Mouse (Mus musculus): ENCODE results near the gene Dnajb5. TPM values are rescaled to one million over a fixed set of nuclear protein-coding genes. Genes with fewer than 3 reads are reported as not detected.

Dnajb5 gene
- polyA plus RNA-seq, 1 experiment, result 12.2 TPM

- Histone ChIP-seq H3K36me3 (ENCODE audit: control insufficient read depth, insufficient read depth, low read length) (no peaks in the 10 kb centered on the region), H3K27me3 (ENCODE audit: control insufficient read depth, insufficient read depth, low read length) (no peaks in the 10 kb centered on the region), H3K4me3 (ENCODE audit: extremely low read depth, insufficient read depth, insufficient read length) (no peak overlapping the region), H3K4me1 (ENCODE audit: control insufficient read depth, insufficient read depth, insufficient read length) (no peaks in the 10 kb centered on the region), H3K27ac (ENCODE audit: insufficient read depth, low read length) (no peak overlapping the region)
- 75% methylated on average over 7 of the region's 7 CpGs for WGBS
- DNase-seq (ENCODE audit: low read depth in 1 of 2, low spot score in 2 of 2), result no peak
- TF ChIP-seq CTCF (IDR thresholded peaks at IDR 0.05; ENCODE audit: extremely low read depth, insufficient read depth, insufficient read length, insufficient replicate concordance) (no peak), POLR2A (IDR thresholded peaks at IDR 0.05; ENCODE audit: low read depth, low read length) (no peak)
Observed at GRCm38 (mm10) chr4:42941396-42941795, 8.2 kb upstream of the Dnajb5 start.

- H3K27ac ChIP-seq (ENCODE audit: insufficient read depth, low read length), result no peak overlapping the region
- no peaks in the 10 kb centered on the region for H3K4me1 ChIP-seq (ENCODE audit: control insufficient read depth, insufficient read depth, insufficient read length)
- DNase-seq (ENCODE audit: low read depth in 1 of 2, low spot score in 2 of 2), result no peak
- WGBS, result 83% methylated on average over 5 of the region's 5 CpGs
- TF ChIP-seq CTCF (IDR thresholded peaks at IDR 0.05; ENCODE audit: extremely low read depth, insufficient read depth, insufficient read length, insufficient replicate concordance) (no peak), POLR2A (IDR thresholded peaks at IDR 0.05; ENCODE audit: low read depth, low read length) (no peak)
- no peaks in the 10 kb centered on the region for H3K27me3 ChIP-seq (ENCODE audit: control insufficient read depth, insufficient read depth, low read length)
- H3K36me3 ChIP-seq (ENCODE audit: control insufficient read depth, insufficient read depth, low read length), result no peaks in the 10 kb centered on the region
- no peak overlapping the region for H3K4me3 ChIP-seq (ENCODE audit: extremely low read depth, insufficient read depth, insufficient read length)
Observed at GRCm38 (mm10) chr4:42943341-42943740, 6.3 kb upstream of the Dnajb5 start.

- H3K27me3 ChIP-seq (ENCODE audit: control insufficient read depth, insufficient read depth, low read length), result no peaks in the 10 kb centered on the region
- no peak for TF ChIP-seq POLR2A (IDR thresholded peaks at IDR 0.05; ENCODE audit: low read depth, low read length)
- TF ChIP-seq CTCF (IDR thresholded peaks at IDR 0.05; ENCODE audit: extremely low read depth, insufficient read depth, insufficient read length, insufficient replicate concordance), result no peak
Observed at GRCm38 (mm10) chr4:42944185-42944584, 5.4 kb upstream of the Dnajb5 start.

DNA sequence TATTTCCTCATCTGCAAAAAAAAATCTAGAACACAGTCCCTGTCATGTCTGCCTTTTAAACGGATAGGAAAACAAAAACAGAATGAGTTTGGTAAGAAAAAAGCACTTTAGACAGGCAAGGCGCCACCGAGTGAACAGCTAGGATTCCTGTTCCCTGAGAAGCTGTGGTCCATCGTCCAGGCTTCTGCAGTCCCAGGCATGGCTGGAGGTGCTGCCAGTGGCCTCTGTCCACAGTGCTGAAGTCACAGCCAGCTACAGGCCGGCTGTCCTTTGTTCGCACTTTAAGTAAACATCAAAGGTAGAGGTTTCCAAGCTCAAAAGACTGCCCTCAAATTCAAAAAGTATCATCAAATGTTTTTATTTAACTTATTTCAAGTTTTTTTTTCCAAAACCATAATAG, 4.6 kb upstream of the Dnajb5 start:
- H3K4me1 ChIP-seq (ENCODE audit: control insufficient read depth, insufficient read depth, insufficient read length), result peaks cover 4% of the 10 kb centered on the region; the same call in 1 of the 2 replicates
- H3K27me3 ChIP-seq (ENCODE audit: control insufficient read depth, insufficient read depth, low read length), result no peaks in the 10 kb centered on the region
- no peak overlapping the region for H3K4me3 ChIP-seq (ENCODE audit: extremely low read depth, insufficient read depth, insufficient read length)
- H3K36me3 ChIP-seq (ENCODE audit: control insufficient read depth, insufficient read depth, low read length), result no peaks in the 10 kb centered on the region
- TF ChIP-seq POLR2A (IDR thresholded peaks at IDR 0.05; ENCODE audit: low read depth, low read length) (no peak), CTCF (IDR thresholded peaks at IDR 0.05; ENCODE audit: extremely low read depth, insufficient read depth, insufficient read length, insufficient replicate concordance) (no peak)
- DNase-seq (ENCODE audit: low read depth in 1 of 2, low spot score in 2 of 2), result no peak
- no peak overlapping the region for H3K27ac ChIP-seq (ENCODE audit: insufficient read depth, low read length)
- WGBS, result 29% methylated on average over 6 of the region's 6 CpGs

More at GRCm38 (mm10) chr4:42944185-42944584, 5.4 kb upstream of the Dnajb5 start:
- WGBS, result 85% methylated on average over 9 of the region's 9 CpGs
- Histone ChIP-seq H3K36me3 (ENCODE audit: control insufficient read depth, insufficient read depth, low read length) (no peaks in the 10 kb centered on the region), H3K4me1 (ENCODE audit: control insufficient read depth, insufficient read depth, insufficient read length) (peaks cover 3% of the 10 kb centered on the region; the same call in 1 of the 2 replicates), H3K4me3 (ENCODE audit: extremely low read depth, insufficient read depth, insufficient read length) (no peak overlapping the region), H3K27ac (ENCODE audit: insufficient read depth, low read length) (no peak overlapping the region)
- no peak for DNase-seq (ENCODE audit: low read depth in 1 of 2, low spot score in 2 of 2)

DNA sequence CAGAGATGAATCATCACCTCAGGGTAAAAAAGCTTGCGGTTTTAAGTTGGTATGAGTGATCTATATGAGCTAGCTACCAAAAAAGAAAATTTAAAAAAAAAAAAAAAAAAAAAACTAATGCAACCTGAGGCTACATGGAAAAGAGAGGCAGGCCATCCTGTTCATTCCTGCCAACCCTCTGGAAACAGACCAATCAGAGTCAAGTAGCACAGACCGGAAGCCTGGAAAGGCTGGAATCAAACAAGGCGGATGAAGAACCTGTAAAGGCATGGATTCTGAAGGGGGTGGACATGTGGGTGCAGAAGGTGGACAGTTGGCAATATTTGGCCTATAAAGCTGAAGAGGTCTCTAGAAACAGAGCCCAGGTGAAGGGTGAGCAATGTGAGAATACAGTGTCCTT, 4.2 kb upstream of the Dnajb5 start:
- DNase-seq (ENCODE audit: low read depth in 1 of 2, low spot score in 2 of 2), result no peak
- no peaks in the 10 kb centered on the region for H3K36me3 ChIP-seq (ENCODE audit: control insufficient read depth, insufficient read depth, low read length)
- TF ChIP-seq POLR2A (IDR thresholded peaks at IDR 0.05; ENCODE audit: low read depth, low read length) (no peak), CTCF (IDR thresholded peaks at IDR 0.05; ENCODE audit: extremely low read depth, insufficient read depth, insufficient read length, insufficient replicate concordance) (no peak)
- H3K4me1 ChIP-seq (ENCODE audit: control insufficient read depth, insufficient read depth, insufficient read length), result peaks cover 4% of the 10 kb centered on the region; the same call in 1 of the 2 replicates
- no peaks in the 10 kb centered on the region for H3K27me3 ChIP-seq (ENCODE audit: control insufficient read depth, insufficient read depth, low read length)
- 84% methylated on average over 3 of the region's 3 CpGs for WGBS
- no peak overlapping the region for H3K27ac ChIP-seq (ENCODE audit: insufficient read depth, low read length)
- H3K4me3 ChIP-seq (ENCODE audit: extremely low read depth, insufficient read depth, insufficient read length), result no peak overlapping the region

- Histone ChIP-seq H3K36me3 (ENCODE audit: control insufficient read depth, insufficient read depth, low read length) (no peaks in the 10 kb centered on the region), H3K4me1 (ENCODE audit: control insufficient read depth, insufficient read depth, insufficient read length) (peaks cover 4% of the 10 kb centered on the region; the same call in 1 of the 2 replicates), H3K4me3 (ENCODE audit: extremely low read depth, insufficient read depth, insufficient read length) (no peak overlapping the region), H3K27ac (ENCODE audit: insufficient read depth, low read length) (no peak overlapping the region), H3K27me3 (ENCODE audit: control insufficient read depth, insufficient read depth, low read length) (no peaks in the 10 kb centered on the region)
- no peak for DNase-seq (ENCODE audit: low read depth in 1 of 2, low spot score in 2 of 2)
- 7% methylated on average over 5 of the region's 5 CpGs for WGBS
- TF ChIP-seq POLR2A (IDR thresholded peaks at IDR 0.05; ENCODE audit: low read depth, low read length), result no peak
- TF ChIP-seq CTCF (IDR thresholded peaks at IDR 0.05; ENCODE audit: extremely low read depth, insufficient read depth, insufficient read length, insufficient replicate concordance), result 0 out of 2 replicates have a peak, but pooled peaks have one; percentile 4
Observed at GRCm38 (mm10) chr4:42945952-42946351, 3.7 kb upstream of the Dnajb5 start.

- no peaks in the 10 kb centered on the region for H3K27me3 ChIP-seq (ENCODE audit: control insufficient read depth, insufficient read depth, low read length)
- TF ChIP-seq CTCF (IDR thresholded peaks at IDR 0.05; ENCODE audit: extremely low read depth, insufficient read depth, insufficient read length, insufficient replicate concordance) (no peak), POLR2A (IDR thresholded peaks at IDR 0.05; ENCODE audit: low read depth, low read length) (no peak)
- WGBS, result 42% methylated on average over 10 of the region's 10 CpGs
- no peaks in the 10 kb centered on the region for H3K36me3 ChIP-seq (ENCODE audit: control insufficient read depth, insufficient read depth, low read length)
- DNase-seq (ENCODE audit: low read depth in 1 of 2, low spot score in 2 of 2), result no peak
- peaks cover 4% of the 10 kb centered on the region; the same call in 1 of the 2 replicates for H3K4me1 ChIP-seq (ENCODE audit: control insufficient read depth, insufficient read depth, insufficient read length)
- no peak overlapping the region for H3K27ac ChIP-seq (ENCODE audit: insufficient read depth, low read length)
- H3K4me3 ChIP-seq (ENCODE audit: extremely low read depth, insufficient read depth, insufficient read length), result no peak overlapping the region
Observed at GRCm38 (mm10) chr4:42946733-42947290, 2.8 kb upstream of the Dnajb5 start.

Data from spleen, adult 2 months (tissue).